Mouse (Mus musculus): ENCODE results near the gene Mcm2. TPM values are rescaled to one million over a fixed set of nuclear protein-coding genes. Genes with fewer than 3 reads are reported as not detected.
A peak's percentile ranks its signal among the peaks of the same experiment; 100 is the strongest.

Gene Mcm2
- total RNA-seq, 2 experiments from 2014 or later: 12.5 to 14.3 TPM

- DNase-seq: no peak
- intact Hi-C loops (cut with DNase I): loop anchor here (5.0 kb wide), 2 partner anchors 434 to 699 kb away; partner anchors contain the start of gene Plxna1
These were observed 29.4 kb upstream of the Mcm2 start for GRCm38 (mm10) chr6:88928026-88928425.

DNA sequence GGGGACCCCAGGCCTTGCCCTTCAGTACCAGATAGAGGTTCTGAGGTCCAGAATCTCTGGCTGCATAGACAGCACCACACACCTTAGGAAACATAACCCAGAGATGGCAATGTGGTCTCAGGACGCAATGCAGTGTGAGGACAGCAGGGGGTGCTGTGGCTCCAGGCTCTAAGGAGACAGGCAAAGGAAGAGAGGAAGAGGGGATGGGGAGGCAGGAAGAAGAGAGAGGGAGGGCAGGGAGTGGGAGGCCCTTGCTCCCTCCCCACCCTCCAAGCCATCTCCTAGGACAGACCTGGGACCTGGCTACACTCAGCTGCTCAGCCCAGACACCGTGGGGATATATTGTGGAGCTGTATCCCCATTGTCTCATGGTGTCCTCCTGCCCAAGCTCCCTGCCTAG, 29.0 kb upstream of the Mcm2 start:
- intact Hi-C loops (cut with DNase I): loop anchor here (5.0 kb wide), 2 partner anchors 435 to 700 kb away; partner anchors contain the start of gene Plxna1
- peak; percentile 79 for DNase-seq

DNA sequence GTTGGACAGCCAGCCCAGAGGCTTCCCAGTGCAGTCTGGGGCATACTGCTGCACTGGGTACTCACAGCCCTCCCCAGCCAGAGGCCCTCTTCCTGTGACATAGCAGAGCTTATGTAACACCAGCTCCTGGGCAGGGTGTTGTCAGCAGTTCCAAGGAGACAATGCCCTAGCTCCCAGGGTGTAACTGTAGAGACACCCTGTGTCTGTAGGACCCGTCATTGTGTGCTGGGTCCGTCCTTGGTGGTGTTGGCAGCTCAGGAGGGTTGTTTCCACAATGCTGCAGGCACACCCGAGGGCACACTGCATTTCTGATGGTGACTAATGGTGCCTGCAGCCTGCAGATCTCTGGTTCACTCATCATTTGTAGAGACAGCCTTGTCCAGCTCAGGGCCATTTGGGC, 28.3 kb upstream of the Mcm2 start:
- DNase-seq: no peak
- intact Hi-C loops (cut with DNase I): loop anchor here (5.0 kb wide), 2 partner anchors 435 to 700 kb away; partner anchors contain the start of gene Plxna1

DNA sequence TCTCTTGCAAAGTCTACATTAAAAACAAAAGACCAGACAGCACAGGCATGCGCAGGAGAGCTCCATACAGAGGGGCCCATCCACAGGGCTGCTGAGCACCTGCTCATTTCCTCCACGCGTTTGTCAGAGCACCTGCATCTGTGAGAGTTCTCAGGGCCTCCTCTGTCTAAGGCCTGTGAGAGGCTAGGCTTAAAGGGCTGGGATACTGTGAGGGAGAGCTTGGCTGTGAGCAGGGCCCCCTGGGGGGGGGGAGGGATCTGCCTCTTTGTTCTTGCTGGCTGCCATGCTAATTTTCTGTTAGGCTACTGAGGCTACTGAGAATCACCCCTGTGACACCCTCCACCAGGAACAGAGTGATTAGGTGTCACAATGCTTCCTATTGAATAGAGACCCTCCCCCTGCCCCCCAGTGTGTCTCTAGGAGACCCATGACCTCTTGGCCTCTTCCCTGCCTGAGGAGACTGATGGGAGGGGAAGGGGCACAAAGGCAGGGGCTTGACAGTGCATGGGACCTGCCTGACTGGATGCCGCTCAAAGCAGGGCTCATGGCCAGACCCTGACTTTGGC, 27.1 kb upstream of the Mcm2 start:
- intact Hi-C loops (cut with DNase I): loop anchor here (5.0 kb wide), 2 partner anchors 437 to 702 kb away; partner anchors contain the start of gene Plxna1
- no peak for DNase-seq

GRCm38 (mm10) chr6:88924502-88925275, 26.1 kb upstream of the Mcm2 start:
- intact Hi-C loops (cut with DNase I): loop anchor here (5.0 kb wide), 2 partner anchors 438 to 703 kb away; partner anchors contain the start of gene Plxna1

DNA sequence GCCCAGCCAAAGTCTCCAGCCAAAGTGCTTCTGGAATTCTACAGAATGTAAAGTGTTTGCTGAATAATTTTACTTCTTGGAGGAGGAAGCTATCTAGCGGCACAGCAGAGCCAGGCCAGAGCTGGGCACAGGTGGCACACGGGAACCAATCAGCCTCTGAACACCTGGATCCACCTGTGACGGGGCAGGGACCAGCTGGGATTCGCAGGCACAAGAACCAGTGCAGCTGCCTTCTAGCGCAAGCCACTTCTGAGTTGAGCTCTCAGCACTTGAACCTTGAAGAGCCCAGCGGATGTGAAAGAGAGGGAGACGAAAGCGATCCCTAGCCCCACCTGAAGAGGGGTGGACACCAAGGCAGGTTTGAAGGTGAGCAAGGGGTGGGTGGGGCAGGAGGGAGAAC, 20.2 kb upstream of the Mcm2 start:
- DNase-seq: no peak
- intact Hi-C loops (cut with DNase I): no loop called here

More at GRCm38 (mm10) chr6:88924502-88925275, 26.1 kb upstream of the Mcm2 start:
- peak; percentile 52 for DNase-seq

GRCm38 (mm10) chr6:88916153-88916552, 17.6 kb upstream of the Mcm2 start:
- peak; percentile 56 for DNase-seq
- intact Hi-C loops (cut with DNase I): no loop called here

DNA sequence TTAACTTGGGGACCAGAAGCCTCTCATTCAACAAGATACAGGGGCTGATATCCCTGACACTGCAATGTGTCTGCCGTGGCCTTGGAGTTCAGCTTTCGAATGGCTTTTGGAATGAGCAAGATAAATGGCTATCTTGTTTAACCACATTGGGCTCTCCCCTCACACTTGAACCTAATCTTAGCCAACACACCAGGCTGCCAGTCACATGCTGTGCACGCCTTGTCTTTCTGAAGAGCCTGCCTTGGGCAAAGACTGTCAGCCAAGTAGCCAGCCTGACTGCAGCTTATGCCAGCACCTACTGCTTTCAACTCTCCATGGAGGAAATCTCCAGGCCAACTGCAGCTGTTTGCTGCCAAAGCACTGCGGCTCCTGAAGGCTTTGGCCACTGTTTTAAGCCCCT, 16.9 kb upstream of the Mcm2 start:
- intact Hi-C loops (cut with DNase I): no loop called here
- DNase-seq: peak; percentile 78

- intact Hi-C loops (cut with DNase I): no loop called here
- DNase-seq: no peak
These were observed 16.2 kb upstream of the Mcm2 start for GRCm38 (mm10) chr6:88914799-88915198.

DNA sequence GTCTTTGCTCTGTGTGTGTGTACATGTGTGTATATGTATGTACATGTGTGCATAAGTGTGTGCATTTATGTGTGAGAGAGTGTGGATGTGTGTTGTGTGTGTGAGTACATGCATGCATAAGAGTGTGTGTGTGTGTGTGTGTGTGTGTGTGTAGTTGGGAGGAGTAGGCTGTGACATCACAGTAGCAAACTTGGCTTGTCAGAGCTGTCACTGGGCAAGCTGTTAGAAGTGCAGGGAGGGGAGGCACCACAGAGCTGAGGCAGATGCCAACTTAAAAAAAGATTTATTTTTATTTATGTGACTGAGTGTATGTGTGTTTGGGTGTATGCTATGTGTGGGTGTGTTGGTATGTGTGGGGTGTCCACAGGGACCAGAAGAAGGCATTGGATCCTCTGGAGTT, 14.9 kb upstream of the Mcm2 start:
- intact Hi-C loops (cut with DNase I): no loop called here
- DNase-seq: no peak

- DNase-seq: no peak
- intact Hi-C loops (cut with DNase I): no loop called here
These were observed 14.4 kb upstream of the Mcm2 start for GRCm38 (mm10) chr6:88913022-88913421.

- intact Hi-C loops (cut with DNase I): no loop called here
- no peak for DNase-seq
These were observed 10.6 kb upstream of the Mcm2 start for GRCm38 (mm10) chr6:88909151-88909550.

- intact Hi-C loops (cut with DNase I): no loop called here
- DNase-seq: peak; percentile 45
These were observed 8.0 kb upstream of the Mcm2 start for GRCm38 (mm10) chr6:88906369-88907108.

GRCm38 (mm10) chr6:88905042-88905441, 6.5 kb upstream of the Mcm2 start:
- no peak for DNase-seq
- intact Hi-C loops (cut with DNase I): no loop called here

DNA sequence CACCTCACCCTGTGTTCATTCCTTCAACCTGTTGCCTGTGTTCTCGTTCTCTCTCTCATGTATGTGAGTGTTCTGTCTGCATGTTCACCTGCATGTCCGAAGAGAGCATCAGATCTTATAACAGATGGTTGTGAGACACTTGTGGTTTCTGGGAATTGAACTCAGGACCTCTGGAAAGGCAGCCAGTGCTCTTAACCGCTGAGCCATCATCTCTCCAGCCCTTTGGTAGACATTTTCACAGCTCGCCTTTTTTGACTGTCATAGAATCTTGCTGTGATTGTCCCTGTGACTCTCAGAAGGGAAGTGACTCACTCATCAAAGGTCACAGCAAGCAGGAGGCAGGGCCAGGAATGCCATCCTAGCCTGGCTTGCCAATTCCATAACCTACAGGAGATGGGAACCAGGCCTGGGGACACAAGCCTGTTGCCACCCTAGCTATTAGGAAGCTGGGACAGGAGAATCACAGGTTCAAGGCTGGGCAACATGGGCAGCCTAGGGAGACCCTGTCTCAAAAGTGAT, 5.9 kb upstream of the Mcm2 start:
- DNase-seq: no peak
- intact Hi-C loops (cut with DNase I): no loop called here

DNA sequence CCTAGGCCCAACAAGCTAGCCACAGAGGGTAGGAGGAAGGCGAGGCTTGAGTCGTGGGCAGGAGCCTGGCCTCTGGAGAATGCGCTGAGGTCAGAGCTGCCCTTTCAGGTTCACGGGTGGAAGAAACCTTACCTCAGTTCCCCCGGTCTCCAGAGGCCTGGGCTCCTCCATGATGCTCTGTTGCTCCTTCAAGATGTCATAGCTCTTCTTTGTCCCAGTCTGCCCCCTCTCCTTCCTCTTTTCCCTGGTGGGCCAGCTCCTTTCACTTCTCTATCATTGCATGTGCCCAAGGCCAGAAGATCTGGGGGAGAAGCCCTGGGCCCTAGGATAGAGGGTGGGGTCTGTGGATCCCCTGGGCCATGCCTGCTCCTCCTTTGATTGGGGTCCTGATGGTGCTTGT, 5.1 kb upstream of the Mcm2 start:
- intact Hi-C loops (cut with DNase I): no loop called here
- DNase-seq: no peak

GRCm38 (mm10) chr6:88901947-88902820, 3.6 kb upstream of the Mcm2 start, which contains the start of gene Tpra1:
Gene Tpra1 (plus strand): TSS chr6:88902251.
- peak; percentile 95 for DNase-seq
- intact Hi-C loops (cut with DNase I): no loop called here

DNA sequence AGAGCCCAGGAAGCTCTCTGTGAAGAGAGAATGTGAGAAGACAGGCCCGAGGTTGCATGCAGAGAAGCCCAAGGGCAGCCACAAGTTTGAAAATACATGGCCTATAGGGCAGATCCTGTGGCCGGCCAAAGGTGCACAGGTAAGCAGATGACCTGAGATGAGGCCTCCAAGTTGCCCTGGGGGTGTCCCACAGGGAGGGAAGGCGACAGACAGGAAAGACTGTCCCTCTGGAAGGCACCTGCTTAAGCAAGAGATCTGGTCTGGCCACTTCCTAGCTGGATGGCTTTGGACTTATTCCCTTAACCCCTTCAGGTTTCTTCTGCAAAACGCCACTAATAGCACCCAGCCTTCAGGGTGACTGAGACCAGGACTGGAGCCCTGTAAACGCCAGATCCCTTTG, 2.9 kb upstream of the Mcm2 start:
- intact Hi-C loops (cut with DNase I): no loop called here
- DNase-seq: no peak

GRCm38 (mm10) chr6:88899628-88900027, 1.0 kb upstream of the Mcm2 start:
- no peak for DNase-seq
- intact Hi-C loops (cut with DNase I): no loop called here

GRCm38 (mm10) chr6:88899086-88899485, 506 bp upstream of the Mcm2 start:
- intact Hi-C loops (cut with DNase I): no loop called here
- DNase-seq: no peak

Data from left cerebral cortex, postnatal 4 days (tissue).